Mouse (Mus musculus): ENCODE measurements around the gene Sgms2.

The Sgms2 gene

GRCm38 (mm10) chr3:131491361-131491925, at the start of gene Sgms2:
Gene Sgms2 (minus strand): TSS chr3:131491411.
- no peak for DNase-seq (ENCODE audit: low spot score)

GRCm38 (mm10) chr3:131525229-131525628, 34.0 kb upstream of the Sgms2 start:
- no peak for DNase-seq (ENCODE audit: low spot score)

- DNase-seq (ENCODE audit: low spot score), result peak; percentile 8
Measured at GRCm38 (mm10) chr3:131524779-131525178, 33.6 kb upstream of the Sgms2 start.

- no peak for DNase-seq (ENCODE audit: low spot score)
Measured at GRCm38 (mm10) chr3:131524210-131524609, 33.0 kb upstream of the Sgms2 start.

- no peak for DNase-seq (ENCODE audit: low spot score)
Measured at GRCm38 (mm10) chr3:131523749-131524148, 32.5 kb upstream of the Sgms2 start.

GRCm38 (mm10) chr3:131522243-131522642, 31.0 kb upstream of the Sgms2 start:
- DNase-seq (ENCODE audit: low spot score), result no peak

- no peak for DNase-seq (ENCODE audit: low spot score)
Measured at GRCm38 (mm10) chr3:131521206-131521605, 30.0 kb upstream of the Sgms2 start.

- no peak for DNase-seq (ENCODE audit: low spot score)
Measured at GRCm38 (mm10) chr3:131517756-131518155, 26.5 kb upstream of the Sgms2 start.

GRCm38 (mm10) chr3:131516332-131516999, 25.3 kb upstream of the Sgms2 start:
- DNase-seq (ENCODE audit: low spot score), result no peak

- no peak for DNase-seq (ENCODE audit: low spot score)
Measured at GRCm38 (mm10) chr3:131511616-131512015, 20.4 kb upstream of the Sgms2 start.

- no peak for DNase-seq (ENCODE audit: low spot score)
Measured at GRCm38 (mm10) chr3:131508024-131508423, 16.8 kb upstream of the Sgms2 start.

- no peak for DNase-seq (ENCODE audit: low spot score)
Measured at GRCm38 (mm10) chr3:131504595-131505223, 13.5 kb upstream of the Sgms2 start.

GRCm38 (mm10) chr3:131501677-131502370, 10.6 kb upstream of the Sgms2 start:
- DNase-seq (ENCODE audit: low spot score), result no peak

GRCm38 (mm10) chr3:131499651-131500050, 8.4 kb upstream of the Sgms2 start:
- DNase-seq (ENCODE audit: low spot score), result no peak

GRCm38 (mm10) chr3:131496506-131497122, 5.4 kb upstream of the Sgms2 start:
- DNase-seq (ENCODE audit: low spot score), result no peak

GRCm38 (mm10) chr3:131495076-131495475, 3.9 kb upstream of the Sgms2 start:
- DNase-seq (ENCODE audit: low spot score), result no peak

GRCm38 (mm10) chr3:131493194-131493593, 2.0 kb upstream of the Sgms2 start:
- no peak for DNase-seq (ENCODE audit: low spot score)

- no peak for DNase-seq (ENCODE audit: low spot score)
Measured at GRCm38 (mm10) chr3:131491980-131492379, 769 bp upstream of the Sgms2 start.

- DNase-seq (ENCODE audit: low spot score), result peak; percentile 55
Measured at GRCm38 (mm10) chr3:131490143-131490908, 885 bp downstream of the Sgms2 start.

GRCm38 (mm10) chr3:131489657-131490142, 1.5 kb downstream of the Sgms2 start:
- DNase-seq (ENCODE audit: low spot score), result no peak

- DNase-seq (ENCODE audit: low spot score), result no peak
Measured at GRCm38 (mm10) chr3:131488969-131489368, 2.2 kb downstream of the Sgms2 start.
